Mouse (Mus musculus) adrenal gland, adult 18-20 months (tissue): ENCODE measurements around the gene Ttc39b. TPM values are rescaled to one million over a fixed set of nuclear protein-coding genes. Genes with fewer than 3 reads are reported as not detected.

Experiments
- DNase-seq, 2 experiments: peaks; one replicate each; pipeline ENCODE4 v3.0.0; 2021 to 2022; ENCODE audit warnings: low spot score in 2 of 2
- total RNA-seq, 2 experiments: library from RNA; stranded (reverse); gene quantifications; 1 replicate in 1 of 2; 2 replicates in 1 of 2; pipeline ENCODE4 v1.2.3; 2021

Gene Ttc39b
- total RNA-seq, 2 experiments from 2014 or later = 16.4 to 18.3 TPM

- no peak for DNase-seq
Measured at GRCm38 (mm10) chr4:83198123-83198522, 125.9 kb downstream of the Ttc39b start.

GRCm38 (mm10) chr4:83189736-83190135 lies 134.3 kb downstream of the Ttc39b start:
- DNase-seq = no peak

GRCm38 (mm10) chr4:83187324-83187723 lies 136.7 kb downstream of the Ttc39b start:
- DNase-seq = no peak

- DNase-seq = no peak
Measured at GRCm38 (mm10) chr4:83186448-83186847, 137.6 kb downstream of the Ttc39b start.

GRCm38 (mm10) chr4:83183288-83183930 lies 140.6 kb downstream of the Ttc39b start:
- peak; percentile 2 to 25 for DNase-seq

GRCm38 (mm10) chr4:83182178-83183068 lies 141.6 kb downstream of the Ttc39b start:
- no peak for DNase-seq

GRCm38 (mm10) chr4:83177471-83177870 lies 146.6 kb downstream of the Ttc39b start:
- DNase-seq = no peak

- no peak for DNase-seq
Measured at GRCm38 (mm10) chr4:83174946-83175345, 149.1 kb downstream of the Ttc39b start.

GRCm38 (mm10) chr4:83172278-83172677 lies 151.8 kb downstream of the Ttc39b start:
- DNase-seq = no peak

- no peak for DNase-seq
Measured at GRCm38 (mm10) chr4:83170741-83171140, 153.3 kb downstream of the Ttc39b start.

Other genes with a start within 250 kb of the Ttc39b start
- gene Snapc3, start 93.5 kb upstream of the Ttc39b start, total RNA-seq = 10 to 100 TPM; 18.8 to 19.4 TPM
- 10 to 100 TPM; 36.2 to 42.0 TPM for gene Psip1, start 162.2 kb upstream of the Ttc39b start, total RNA-seq
- gene Ccdc171, start 201.3 kb upstream of the Ttc39b start, total RNA-seq = 1 to 10 TPM; 1.8 to 2.4 TPM